Mouse (Mus musculus): Measurements from ENCODE around the gene Nadsyn1. TPM values are rescaled to one million over a fixed set of nuclear protein-coding genes. Genes with fewer than 3 reads are reported as not detected.
A peak's percentile ranks its signal among the peaks of the same experiment; 100 is the strongest.

Nadsyn1 gene
- polyA plus RNA-seq, 1 experiment from 2014 or later, result 6.7 TPM

- H3K4me1 ChIP-seq, result peaks cover 16% of the 10 kb centered on the region
- WGBS, result 3% methylated on average over 16 of the region's 16 CpGs
- H3K9ac ChIP-seq (replicated peaks), result 0 out of 2 replicates have a peak overlapping the region, but pooled peaks have one; percentile 24
- H3K36me3 ChIP-seq, result no peaks in the 10 kb centered on the region
- peak overlapping the region; percentile 16 for H3K4me3 ChIP-seq
- no peaks in the 10 kb centered on the region for H3K9me3 ChIP-seq
- H3K27me3 ChIP-seq, result no peaks in the 10 kb centered on the region
- peak overlapping the region; percentile 41 for H3K4me2 ChIP-seq (replicated peaks)
- H3K27ac ChIP-seq (replicated peaks), result peak overlapping the region; percentile 78
- ATAC-seq (replicated peaks), result peak; percentile 93
Measured at GRCm38 (mm10) chr7:143748041-143748868, 74.4 kb downstream of the Nadsyn1 start.

Small RNAs within 50 kb of the gene (microRNA-seq; reads per million reads assigned to microRNA genes)
- not detected for gene Gm22064

Other genes with a start within 250 kb of the Nadsyn1 start
- gene Cars, start 222.8 kb downstream of the Nadsyn1 start, polyA plus RNA-seq (2015; fragmentation: Nextera tagmentation; extraction: Ambion mirVana), result 70.1 and 73.0 TPM in 2 replicates
- gene Tnfrsf26, start 194.1 kb downstream of the Nadsyn1 start, polyA plus RNA-seq (2015; fragmentation: Nextera tagmentation; extraction: Ambion mirVana), result 0.10 and 0.19 TPM in 2 replicates
- gene Tnfrsf22, start 173.2 kb downstream of the Nadsyn1 start, polyA plus RNA-seq (2015; fragmentation: Nextera tagmentation; extraction: Ambion mirVana), result 4.0 and 5.3 TPM in 2 replicates
- 0.45 and 0.66 TPM in 2 replicates for gene Tnfrsf23, start 137.0 kb downstream of the Nadsyn1 start, polyA plus RNA-seq (2015; fragmentation: Nextera tagmentation; extraction: Ambion mirVana)
- gene Osbpl5, start 65.9 kb downstream of the Nadsyn1 start, polyA plus RNA-seq (2015; fragmentation: Nextera tagmentation; extraction: Ambion mirVana), result 30.2 and 32.4 TPM in 2 replicates
- gene Mrgprg, start 55.9 kb downstream of the Nadsyn1 start, polyA plus RNA-seq (2015; fragmentation: Nextera tagmentation; extraction: Ambion mirVana), result not detected in 2 replicates
- gene Mrgpre, start 38.3 kb downstream of the Nadsyn1 start, polyA plus RNA-seq (2015; fragmentation: Nextera tagmentation; extraction: Ambion mirVana), result 3.0 and 3.5 TPM in 2 replicates
- gene Dhcr7, start 296 bp upstream of the Nadsyn1 start, polyA plus RNA-seq (2015; fragmentation: Nextera tagmentation; extraction: Ambion mirVana), result 43.9 and 47.7 TPM in 2 replicates
- not detected in 2 replicates for gene Gm498, start 44.0 kb upstream of the Nadsyn1 start, polyA plus RNA-seq (2015; fragmentation: Nextera tagmentation; extraction: Ambion mirVana)
- 7.6 and 7.9 TPM in 2 replicates for gene Shank2, start 179.1 kb upstream of the Nadsyn1 start, polyA plus RNA-seq (2015; fragmentation: Nextera tagmentation; extraction: Ambion mirVana)